Mouse (Mus musculus): ENCODE data around the gene Rbl1. TPM values are rescaled to one million over a fixed set of nuclear protein-coding genes. Genes with fewer than 3 reads are reported as not detected.

Rbl1 gene
- polyA plus RNA-seq, 1 experiment from 2014 or later: 5.7 TPM

GRCm38 (mm10) chr2:157156079-157156478 is 48.3 kb downstream of the Rbl1 start:
- H3K27me3 ChIP-seq (ENCODE audit: control insufficient read depth, insufficient read depth, low read length): no peaks in the 10 kb centered on the region
- H3K4me2 ChIP-seq (replicated peaks): no peak overlapping the region
- H3K36me3 ChIP-seq (replicated peaks; ENCODE audit: control insufficient read depth, insufficient read depth): peaks cover 57% of the 10 kb centered on the region
- ATAC-seq (ENCODE audit: low FRiP score) (no peak), DNase-seq (ENCODE audit: low spot score) (no peak)
- H3K27ac ChIP-seq: no peak overlapping the region
- no peak overlapping the region for H3K4me3 ChIP-seq (replicated peaks; ENCODE audit: low read length)
- no peaks in the 10 kb centered on the region for H3K4me1 ChIP-seq (replicated peaks; ENCODE audit: control insufficient read depth, insufficient read depth, low read length)
- whole genome bisulfite sequencing: 82% methylated on average over 1 of the region's 1 CpGs
- H3K9me3 ChIP-seq (ENCODE audit: control insufficient read depth, low read length): no peaks in the 10 kb centered on the region
- no peak overlapping the region for H3K9ac ChIP-seq

GRCm38 (mm10) chr2:157153235-157153634 is 51.1 kb downstream of the Rbl1 start:
- H3K9ac ChIP-seq: no peak overlapping the region
- H3K4me3 ChIP-seq (replicated peaks; ENCODE audit: low read length): no peak overlapping the region
- H3K4me2 ChIP-seq (replicated peaks): no peak overlapping the region
- DNase-seq (ENCODE audit: low spot score) (no peak), ATAC-seq (ENCODE audit: low FRiP score) (no peak)
- H3K9me3 ChIP-seq (ENCODE audit: control insufficient read depth, low read length): no peaks in the 10 kb centered on the region
- WGBS: 88% methylated on average over 2 of the region's 2 CpGs
- H3K4me1 ChIP-seq (replicated peaks; ENCODE audit: control insufficient read depth, insufficient read depth, low read length): no peaks in the 10 kb centered on the region
- H3K27ac ChIP-seq: no peak overlapping the region
- H3K27me3 ChIP-seq (ENCODE audit: control insufficient read depth, insufficient read depth, low read length): no peaks in the 10 kb centered on the region
- peaks cover 54% of the 10 kb centered on the region for H3K36me3 ChIP-seq (replicated peaks; ENCODE audit: control insufficient read depth, insufficient read depth)

GRCm38 (mm10) chr2:157148417-157148816 is 55.9 kb downstream of the Rbl1 start:
- ATAC-seq (ENCODE audit: low FRiP score): no peak
- Histone ChIP-seq H3K4me1 (replicated peaks; ENCODE audit: control insufficient read depth, insufficient read depth, low read length) (no peaks in the 10 kb centered on the region), H3K9ac (no peak overlapping the region), H3K36me3 (replicated peaks; ENCODE audit: control insufficient read depth, insufficient read depth) (peaks cover 64% of the 10 kb centered on the region), H3K9me3 (ENCODE audit: control insufficient read depth, low read length) (no peaks in the 10 kb centered on the region), H3K27me3 (ENCODE audit: control insufficient read depth, insufficient read depth, low read length) (no peaks in the 10 kb centered on the region), H3K27ac (no peak overlapping the region), H3K4me3 (replicated peaks; ENCODE audit: low read length) (no peak overlapping the region), H3K4me2 (replicated peaks) (no peak overlapping the region)
- DNase-seq (ENCODE audit: low spot score): no peak
- 94% methylated on average over 5 of the region's 5 CpGs for WGBS

- no peaks in the 10 kb centered on the region for H3K27me3 ChIP-seq (ENCODE audit: control insufficient read depth, insufficient read depth, low read length)
- peaks cover 63% of the 10 kb centered on the region for H3K36me3 ChIP-seq (replicated peaks; ENCODE audit: control insufficient read depth, insufficient read depth)
- H3K27ac ChIP-seq: no peak overlapping the region
- ATAC-seq (ENCODE audit: low FRiP score): no peak
- DNase-seq (ENCODE audit: low spot score): no peak
- WGBS: 94% methylated on average over 9 of the region's 9 CpGs
- no peaks in the 10 kb centered on the region for H3K9me3 ChIP-seq (ENCODE audit: control insufficient read depth, low read length)
- H3K4me3 ChIP-seq (replicated peaks; ENCODE audit: low read length): no peak overlapping the region
- H3K9ac ChIP-seq: no peak overlapping the region
- H3K4me1 ChIP-seq (replicated peaks; ENCODE audit: control insufficient read depth, insufficient read depth, low read length): no peaks in the 10 kb centered on the region
- no peak overlapping the region for H3K4me2 ChIP-seq (replicated peaks)
Measured at GRCm38 (mm10) chr2:157147397-157148020, 56.8 kb downstream of the Rbl1 start.

GRCm38 (mm10) chr2:157145173-157145572 is 59.2 kb downstream of the Rbl1 start:
- Histone ChIP-seq H3K4me2 (replicated peaks) (no peak overlapping the region), H3K9ac (no peak overlapping the region), H3K36me3 (replicated peaks; ENCODE audit: control insufficient read depth, insufficient read depth) (peaks cover 47% of the 10 kb centered on the region), H3K4me1 (replicated peaks; ENCODE audit: control insufficient read depth, insufficient read depth, low read length) (no peaks in the 10 kb centered on the region), H3K27me3 (ENCODE audit: control insufficient read depth, insufficient read depth, low read length) (no peaks in the 10 kb centered on the region), H3K27ac (no peak overlapping the region), H3K9me3 (ENCODE audit: control insufficient read depth, low read length) (no peaks in the 10 kb centered on the region), H3K4me3 (replicated peaks; ENCODE audit: low read length) (no peak overlapping the region)
- ATAC-seq (ENCODE audit: low FRiP score): no peak
- WGBS: 97% methylated on average over 1 of the region's 1 CpGs
- no peak for DNase-seq (ENCODE audit: low spot score)

- no peak for ATAC-seq (ENCODE audit: low FRiP score)
- Histone ChIP-seq H3K9ac (no peak overlapping the region), H3K4me2 (replicated peaks) (no peak overlapping the region), H3K27me3 (ENCODE audit: control insufficient read depth, insufficient read depth, low read length) (no peaks in the 10 kb centered on the region), H3K9me3 (ENCODE audit: control insufficient read depth, low read length) (no peaks in the 10 kb centered on the region), H3K4me1 (replicated peaks; ENCODE audit: control insufficient read depth, insufficient read depth, low read length) (no peaks in the 10 kb centered on the region), H3K27ac (no peak overlapping the region), H3K4me3 (replicated peaks; ENCODE audit: low read length) (no peak overlapping the region), H3K36me3 (replicated peaks; ENCODE audit: control insufficient read depth, insufficient read depth) (peaks cover 36% of the 10 kb centered on the region)
- WGBS: 79% methylated on average over 5 of the region's 5 CpGs
- no peak for DNase-seq (ENCODE audit: low spot score)
Measured at GRCm38 (mm10) chr2:157144132-157144531, 60.2 kb downstream of the Rbl1 start.

- H3K4me2 ChIP-seq (replicated peaks): no peak overlapping the region
- no peak overlapping the region for H3K4me3 ChIP-seq (replicated peaks; ENCODE audit: low read length)
- no peak for ATAC-seq (ENCODE audit: low FRiP score)
- H3K4me1 ChIP-seq (replicated peaks; ENCODE audit: control insufficient read depth, insufficient read depth, low read length): no peaks in the 10 kb centered on the region
- no peaks in the 10 kb centered on the region for H3K9me3 ChIP-seq (ENCODE audit: control insufficient read depth, low read length)
- H3K27me3 ChIP-seq (ENCODE audit: control insufficient read depth, insufficient read depth, low read length): no peaks in the 10 kb centered on the region
- no peak for DNase-seq (ENCODE audit: low spot score)
- no peak overlapping the region for H3K9ac ChIP-seq
- WGBS: 86% methylated on average over 4 of the region's 4 CpGs
- peaks cover 18% of the 10 kb centered on the region for H3K36me3 ChIP-seq (replicated peaks; ENCODE audit: control insufficient read depth, insufficient read depth)
- H3K27ac ChIP-seq: no peak overlapping the region
Measured at GRCm38 (mm10) chr2:157141962-157142361, 62.4 kb downstream of the Rbl1 start.

GRCm38 (mm10) chr2:157139251-157139802 is 65.0 kb downstream of the Rbl1 start:
- H3K36me3 ChIP-seq (replicated peaks; ENCODE audit: control insufficient read depth, insufficient read depth): no peaks in the 10 kb centered on the region
- ATAC-seq (ENCODE audit: low FRiP score) (no peak), DNase-seq (ENCODE audit: low spot score) (no peak)
- H3K9me3 ChIP-seq (ENCODE audit: control insufficient read depth, low read length): no peaks in the 10 kb centered on the region
- no peaks in the 10 kb centered on the region for H3K27me3 ChIP-seq (ENCODE audit: control insufficient read depth, insufficient read depth, low read length)
- 97% methylated on average over 5 of the region's 5 CpGs for WGBS
- no peak overlapping the region for H3K27ac ChIP-seq
- no peak overlapping the region for H3K9ac ChIP-seq
- H3K4me2 ChIP-seq (replicated peaks): no peak overlapping the region
- no peak overlapping the region for H3K4me3 ChIP-seq (replicated peaks; ENCODE audit: low read length)
- 0 out of 2 replicates have a peak, but pooled peaks cover 3% of the 10 kb centered on the region for H3K4me1 ChIP-seq (replicated peaks; ENCODE audit: control insufficient read depth, insufficient read depth, low read length)

GRCm38 (mm10) chr2:157138808-157139207 is 65.5 kb downstream of the Rbl1 start:
- H3K36me3 ChIP-seq (replicated peaks; ENCODE audit: control insufficient read depth, insufficient read depth): no peaks in the 10 kb centered on the region
- H3K9ac ChIP-seq: no peak overlapping the region
- no peak overlapping the region for H3K4me3 ChIP-seq (replicated peaks; ENCODE audit: low read length)
- WGBS: 85% methylated on average over 5 of the region's 5 CpGs
- no peak overlapping the region for H3K4me2 ChIP-seq (replicated peaks)
- no peaks in the 10 kb centered on the region for H3K9me3 ChIP-seq (ENCODE audit: control insufficient read depth, low read length)
- no peak overlapping the region for H3K27ac ChIP-seq
- ATAC-seq (ENCODE audit: low FRiP score) (no peak), DNase-seq (ENCODE audit: low spot score) (no peak)
- 0 out of 2 replicates have a peak, but pooled peaks cover 3% of the 10 kb centered on the region for H3K4me1 ChIP-seq (replicated peaks; ENCODE audit: control insufficient read depth, insufficient read depth, low read length)
- H3K27me3 ChIP-seq (ENCODE audit: control insufficient read depth, insufficient read depth, low read length): no peaks in the 10 kb centered on the region

Data from hindbrain, embryonic 14.5 days (tissue).